Mouse (Mus musculus): ENCODE data around the gene Ccdc150.

- no peak for TF ChIP-seq CTCF (IDR thresholded peaks at IDR 0.05; ENCODE audit: control insufficient read depth, insufficient read depth, insufficient read length)
- no peak for TF ChIP-seq MYOD1 (IDR thresholded peaks at IDR 0.05; ENCODE audit: control insufficient read depth, insufficient read length, low read depth)
These were observed 127.1 kb downstream of the Ccdc150 start for GRCm38 (mm10) chr1:54377506-54378051.

All from C2C12 (cell line).